Mouse (Mus musculus) heart, adult 18-20 months (tissue): ENCODE results near the gene Smco2. TPM values are rescaled to one million over a fixed set of nuclear protein-coding genes. Genes with fewer than 3 reads are reported as not detected.
A peak's percentile ranks its signal among the peaks of the same experiment; 100 is the strongest.

ENCODE experiments used
- DNase-seq, 2 experiments: peaks; one replicate each; pipeline ENCODE4 v3.0.0; 2021 to 2022; ENCODE audit warnings: mixed read lengths in 1 of 2
- total RNA-seq, 2 experiments: library from RNA; stranded (reverse); gene quantifications; 2 replicates each; pipeline ENCODE4 v1.2.3; 2021

The Smco2 gene
- total RNA-seq, 2 experiments from 2014 or later: 2.2 TPM

- DNase-seq: no peak
These were observed 52.0 kb downstream of the Smco2 start for GRCm38 (mm10) chr6:146901929-146902328.

- no peak for DNase-seq
These were observed 53.7 kb downstream of the Smco2 start for GRCm38 (mm10) chr6:146903632-146904031.

GRCm38 (mm10) chr6:146904707-146905106, 54.8 kb downstream of the Smco2 start:
- no peak for DNase-seq

- no peak for DNase-seq
These were observed 56.3 kb downstream of the Smco2 start for GRCm38 (mm10) chr6:146906000-146906786.

GRCm38 (mm10) chr6:146907061-146907794, 57.3 kb downstream of the Smco2 start:
- no peak for DNase-seq

GRCm38 (mm10) chr6:146907795-146908190, 57.9 kb downstream of the Smco2 start:
- DNase-seq: no peak

- DNase-seq: no peak
These were observed 58.9 kb downstream of the Smco2 start for GRCm38 (mm10) chr6:146908801-146909200.

- peak in 1 of 2 experiments; percentile 36 for DNase-seq
These were observed 60.0 kb downstream of the Smco2 start for GRCm38 (mm10) chr6:146909725-146910489.

- no peak for DNase-seq
These were observed 60.9 kb downstream of the Smco2 start for GRCm38 (mm10) chr6:146910801-146911200.

- DNase-seq: peak; percentile 55 to 66
These were observed 63.1 kb downstream of the Smco2 start for GRCm38 (mm10) chr6:146912835-146913488.

- no peak for DNase-seq
These were observed 63.7 kb downstream of the Smco2 start for GRCm38 (mm10) chr6:146913489-146914198.

- DNase-seq: no peak
These were observed 65.9 kb downstream of the Smco2 start for GRCm38 (mm10) chr6:146915808-146916207.

- peak in 1 of 2 experiments; percentile 9 for DNase-seq
These were observed 67.5 kb downstream of the Smco2 start for GRCm38 (mm10) chr6:146917396-146917795.

- DNase-seq: no peak
These were observed 68.4 kb downstream of the Smco2 start for GRCm38 (mm10) chr6:146918341-146918740.

Other genes with a start within 250 kb of the Smco2 start
- gene Med21, start 207.6 kb upstream of the Smco2 start, total RNA-seq: 10 to 100 TPM; 52.2 to 53.5 TPM
- 10 to 100 TPM; 15.5 to 18.5 TPM for gene Tm7sf3, start 207.3 kb upstream of the Smco2 start, total RNA-seq
- 10 to 100 TPM; 12.8 to 13.7 TPM for gene Stk38l, start 125.1 kb upstream of the Smco2 start, total RNA-seq
- gene Arntl2, start 54.0 kb upstream of the Smco2 start, total RNA-seq: 1 to 10 TPM in 1 of 2 experiments, under 1 TPM in 1; 0.50 to 1.3 TPM
- gene Ppfibp1, start 38.4 kb downstream of the Smco2 start, total RNA-seq: 100 to 1,000 TPM; 115 to 130 TPM
- gene 1700034J05Rik, start 104.3 kb downstream of the Smco2 start, total RNA-seq: not detected
- gene Rep15, start 182.5 kb downstream of the Smco2 start, total RNA-seq: 1 to 10 TPM in 1 of 2 experiments, under 1 TPM in 1; 0.95 to 1.2 TPM
- gene Mrps35, start 192.7 kb downstream of the Smco2 start, total RNA-seq: 100 to 1,000 TPM; 170 to 189 TPM
- gene Mansc4, start 236.9 kb downstream of the Smco2 start, total RNA-seq: not detected
- gene Klhl42, start 241.3 kb downstream of the Smco2 start, total RNA-seq: 1 to 10 TPM; 4.2 to 5.0 TPM